ENCODE assay signal across 19 mouse cellular contexts in genomic region chr12:17568564-17568963, GRCm38 (mm10). TPM values are rescaled to one million over a fixed set of nuclear protein-coding genes. Genes with fewer than 3 reads are reported as not detected.
DNase-seq lines count a peak whose midpoint lies in the region; ATAC-seq and TF ChIP-seq lines count a peak whose summit lies in the region.
"Had no signal": no experiment of that assay in that cellular context is flagged by ENCODE, and none has a peak within 500 bp of the region (broad histone marks: within the 10 kb centered on the region; RNA-seq: fewer than 3 reads in every experiment).

No protein-coding gene starts in this region.

- peak; percentile 58 for ATAC-seq in common myeloid progenitor, adult 5-6 weeks (replicated peaks; ENCODE audit: low read depth, poor library complexity, severe bottlenecking)
- no peak for ATAC-seq in stomach, postnatal 0 days (ENCODE audit: low FRiP score, low TSS enrichment)
- ATAC-seq: forebrain, embryonic 14.5 days; midbrain, embryonic 15.5 days had no signal

- H3K4me1 ChIP-seq in stomach, postnatal 0 days (replicated peaks; ENCODE audit: control insufficient read depth, insufficient read depth) = no peaks in the 10 kb centered on the region
- H3K4me1 ChIP-seq: hindbrain, embryonic 13.5 days; midbrain, embryonic 15.5 days had no signal

- no peak for TF ChIP-seq EP300 in stomach, postnatal 0 days (optimal IDR thresholded peaks at IDR 0.05)

- no peak overlapping the region for H3K9ac ChIP-seq in stomach, postnatal 0 days (ENCODE audit: low read length)
- H3K9ac ChIP-seq: hindbrain, embryonic 13.5 days; liver, embryonic 13.5 days; midbrain, embryonic 15.5 days had no signal

- H3K4me2 ChIP-seq in stomach, postnatal 0 days (replicated peaks; ENCODE audit: low read depth) = no peak overlapping the region
- H3K4me2 ChIP-seq: hindbrain, embryonic 13.5 days; liver, embryonic 13.5 days; midbrain, embryonic 15.5 days had no signal

- 77% methylated on average over 10 of the region's 10 CpGs for WGBS in stomach, postnatal 0 days

- no peak overlapping the region for H3K4me3 ChIP-seq in stomach, postnatal 0 days (ENCODE audit: low read depth, low read length)
- H3K4me3 ChIP-seq: gastrocnemius, adult 2 months; hindbrain, embryonic 13.5 days; liver, embryonic 13.5 days; midbrain, embryonic 15.5 days; myocyte had no signal

- no peaks in the 10 kb centered on the region for H3K9me3 ChIP-seq in stomach, postnatal 0 days (ENCODE audit: control insufficient read depth, low read length)
- H3K9me3 ChIP-seq: hindbrain, embryonic 13.5 days; liver, embryonic 13.5 days; midbrain, embryonic 15.5 days had no signal

- 0 out of 2 replicates have a peak, but pooled peaks have one; percentile 4 for TF ChIP-seq CTCF in stomach, postnatal 0 days (IDR thresholded peaks at IDR 0.05; ENCODE audit: low read depth)

- no peaks in the 10 kb centered on the region for H3K27me3 ChIP-seq in stomach, postnatal 0 days (ENCODE audit: control insufficient read depth, insufficient read depth, low read length)
- H3K27me3 ChIP-seq: hindbrain, embryonic 13.5 days; liver, embryonic 13.5 days; midbrain, embryonic 15.5 days had no signal

- H3K36me3 ChIP-seq in stomach, postnatal 0 days (ENCODE audit: control insufficient read depth, insufficient read depth, low read length) = no peaks in the 10 kb centered on the region
- H3K36me3 ChIP-seq: hindbrain, embryonic 13.5 days; liver, embryonic 13.5 days; midbrain, embryonic 15.5 days had no signal

- H3K27ac ChIP-seq in stomach, postnatal 0 days (replicated peaks) = no peak overlapping the region
- H3K27ac ChIP-seq: gastrocnemius, adult 2 months; hindbrain, embryonic 13.5 days; liver, embryonic 13.5 days; midbrain, embryonic 15.5 days had no signal

- DNase-seq in thymus, postnatal 0 days (ENCODE audit: low spot score) = peak; percentile 26
- no peak for DNase-seq in thymus, postnatal 10 days (ENCODE audit: low spot score in 2 of 2)
- no peak for DNase-seq in stomach, postnatal 0 days (ENCODE audit: low spot score)
- DNase-seq in embryo, embryonic 11 days = no peak
- DNase-seq in adrenal gland, postnatal 36 days = no peak
- no peak for DNase-seq in left cerebral cortex, adult 8-10 months (ENCODE audit: low spot score in 2 of 2)
- DNase-seq: cerebellum, adult 11 months; cerebellum, postnatal 14 days; gastrocnemius, adult 2 months; kidney, postnatal 4 days; layer of hippocampus, adult 9-11 months; liver, embryonic 13.5 days; lung, adult 2 months; right cerebral cortex, postnatal 4 days had no signal

RNA-seq across cellular contexts. Expression of gene Odc1, which starts 24.0 kb away (rescaled TPM):
- polyA plus RNA-seq in thymus, postnatal 0 days (2015; fragmentation: Nextera tagmentation; extraction: Ambion mirVana) = 101 and 116 TPM in 2 replicates
- 383 and 403 TPM in 2 replicates for total RNA-seq in common myeloid progenitor, adult 5-6 weeks (2017)
- polyA plus RNA-seq in stomach, postnatal 0 days (2015; fragmentation: Nextera tagmentation; extraction: Ambion mirVana) = 67.7 and 70.4 TPM in 2 replicates
- 100 to 1,000 TPM; 319 to 466 TPM for total RNA-seq in adrenal gland, postnatal 36 days (2021)
- 10 to 100 TPM; 76.1 to 79.2 (median 77.4) TPM for total RNA-seq in left cerebral cortex, adult 8-10 months (2022)
